Mouse (Mus musculus): Measurements from ENCODE around the gene Rere. TPM values are rescaled to one million over a fixed set of nuclear protein-coding genes. Genes with fewer than 3 reads are reported as not detected.

Gene Rere
- 50.0 and 82.0 TPM in 2 replicates for total RNA-seq (2017)

- ATAC-seq (replicated peaks in 1 of 2; ENCODE audit: insufficient read depth in 1 of 2, low FRiP score in 2 of 2, low TSS enrichment in 1 of 2, low read depth in 1 of 2, poor library complexity in 2 of 2, severe bottlenecking in 2 of 2), result peak; percentile 97 to 99
Observed at GRCm38 (mm10) chr4:150281018-150281761, at the start of gene Rere. Rere (plus strand) TSS chr4:150281646.

DNA sequence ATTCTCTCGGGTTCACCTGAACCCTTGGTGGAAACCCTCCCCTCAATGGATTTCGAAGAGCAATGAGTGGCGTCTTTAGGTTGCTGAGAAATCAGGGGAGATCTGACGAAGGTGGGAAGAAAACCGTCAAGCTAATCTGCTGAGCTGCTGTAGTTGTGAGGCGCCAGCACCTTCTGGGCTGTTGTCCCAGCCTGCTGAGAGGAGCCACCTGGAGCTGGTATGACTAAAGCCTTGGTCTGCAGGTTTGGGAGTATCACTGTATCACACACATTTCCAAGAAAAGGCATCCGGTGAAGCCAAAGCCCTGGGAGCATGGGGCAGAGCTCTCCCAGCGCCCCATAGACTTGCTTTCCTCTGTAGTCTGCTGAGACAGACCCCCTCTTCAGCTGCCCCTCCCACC is 49.6 kb upstream of the Rere start:
- no peak for ATAC-seq (replicated peaks in 1 of 2; ENCODE audit: insufficient read depth in 1 of 2, low FRiP score in 2 of 2, low TSS enrichment in 1 of 2, low read depth in 1 of 2, poor library complexity in 2 of 2, severe bottlenecking in 2 of 2)

GRCm38 (mm10) chr4:150234599-150235327 is 46.7 kb upstream of the Rere start:
- ATAC-seq (replicated peaks in 1 of 2; ENCODE audit: insufficient read depth in 1 of 2, low FRiP score in 2 of 2, low TSS enrichment in 1 of 2, low read depth in 1 of 2, poor library complexity in 2 of 2, severe bottlenecking in 2 of 2), result no peak

GRCm38 (mm10) chr4:150235585-150235984 is 45.9 kb upstream of the Rere start:
- no peak for ATAC-seq (replicated peaks in 1 of 2; ENCODE audit: insufficient read depth in 1 of 2, low FRiP score in 2 of 2, low TSS enrichment in 1 of 2, low read depth in 1 of 2, poor library complexity in 2 of 2, severe bottlenecking in 2 of 2)

GRCm38 (mm10) chr4:150236031-150236430 is 45.4 kb upstream of the Rere start:
- ATAC-seq (replicated peaks in 1 of 2; ENCODE audit: insufficient read depth in 1 of 2, low FRiP score in 2 of 2, low TSS enrichment in 1 of 2, low read depth in 1 of 2, poor library complexity in 2 of 2, severe bottlenecking in 2 of 2), result no peak

DNA sequence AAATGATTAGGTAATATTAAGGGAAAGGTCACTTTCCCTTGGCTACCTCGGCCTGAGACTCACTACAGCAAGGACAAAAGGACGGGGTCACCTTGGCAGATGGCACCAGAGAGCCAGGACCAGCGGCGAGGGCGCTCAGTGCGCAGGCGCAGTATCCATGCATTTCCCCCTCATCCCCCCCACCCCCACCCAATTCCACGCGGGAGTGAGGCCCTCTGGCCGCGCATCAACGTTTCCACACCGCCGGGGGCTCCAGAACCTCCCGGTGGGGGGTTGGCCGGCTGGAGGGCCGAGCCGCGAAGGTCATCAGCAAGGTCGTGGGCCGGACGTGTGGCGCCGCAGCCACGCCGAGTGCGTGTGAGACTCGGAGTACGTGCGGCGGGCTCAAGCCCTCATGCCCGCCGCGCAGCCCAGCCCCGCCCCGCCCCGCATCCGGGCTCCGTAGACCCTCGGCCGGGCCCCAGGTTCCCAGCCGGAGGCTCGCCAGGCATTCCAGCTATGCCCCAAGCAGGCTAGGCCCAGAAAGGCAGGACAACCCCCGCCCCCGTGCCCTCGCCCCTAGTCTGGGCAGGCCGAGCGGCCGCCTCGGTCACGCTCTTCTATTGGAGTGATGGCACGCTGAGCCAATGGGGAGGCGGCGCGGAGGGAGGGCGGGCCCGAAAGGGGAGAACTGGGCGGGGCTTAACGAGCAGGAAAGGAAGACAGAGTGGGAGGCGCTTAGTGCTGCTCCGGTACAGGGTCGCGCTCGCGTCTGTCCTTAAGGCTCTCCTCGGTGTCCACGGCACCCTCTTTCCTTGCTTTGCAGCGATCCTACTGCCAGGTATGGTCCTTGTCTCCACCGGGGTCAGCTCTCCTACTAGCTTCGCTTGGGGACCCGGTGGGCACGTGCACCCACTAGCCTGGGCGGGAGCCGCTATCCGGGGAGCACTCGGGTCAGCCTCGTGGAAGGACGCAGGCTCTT is 44.6 kb upstream of the Rere start, which contains the start of gene Eno1:
Gene Eno1, plus strand, starts transcription at position 201 of the 961 bp plus-strand sequence.
- peak; percentile 84 to 87 for ATAC-seq (replicated peaks in 1 of 2; ENCODE audit: insufficient read depth in 1 of 2, low FRiP score in 2 of 2, low TSS enrichment in 1 of 2, low read depth in 1 of 2, poor library complexity in 2 of 2, severe bottlenecking in 2 of 2)

- ATAC-seq (replicated peaks in 1 of 2; ENCODE audit: insufficient read depth in 1 of 2, low FRiP score in 2 of 2, low TSS enrichment in 1 of 2, low read depth in 1 of 2, poor library complexity in 2 of 2, severe bottlenecking in 2 of 2), result no peak
Observed at GRCm38 (mm10) chr4:150237636-150238361, 43.6 kb upstream of the Rere start.

GRCm38 (mm10) chr4:150238433-150239086 is 42.9 kb upstream of the Rere start:
- ATAC-seq (replicated peaks in 1 of 2; ENCODE audit: insufficient read depth in 1 of 2, low FRiP score in 2 of 2, low TSS enrichment in 1 of 2, low read depth in 1 of 2, poor library complexity in 2 of 2, severe bottlenecking in 2 of 2), result no peak

DNA sequence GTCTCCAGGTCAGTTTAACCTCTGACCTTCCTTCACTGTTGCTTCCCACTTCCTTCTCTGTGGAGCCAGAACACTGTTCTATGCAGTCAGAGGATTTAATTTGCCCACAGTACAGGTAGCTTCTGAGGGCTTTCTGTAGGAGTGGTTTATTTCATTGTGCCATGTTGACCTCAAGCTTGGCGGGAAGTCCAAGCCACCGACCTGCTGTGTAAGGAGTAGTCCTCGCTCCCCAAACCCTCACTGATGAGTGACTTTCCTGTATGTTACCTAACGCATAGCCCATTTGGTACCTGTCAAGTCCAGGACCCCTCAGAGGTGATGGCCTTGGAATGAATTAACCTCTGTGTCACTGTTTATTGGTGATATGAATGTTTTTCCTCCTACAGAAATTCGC is 42.4 kb upstream of the Rere start:
- ATAC-seq (replicated peaks in 1 of 2; ENCODE audit: insufficient read depth in 1 of 2, low FRiP score in 2 of 2, low TSS enrichment in 1 of 2, low read depth in 1 of 2, poor library complexity in 2 of 2, severe bottlenecking in 2 of 2), result no peak

DNA sequence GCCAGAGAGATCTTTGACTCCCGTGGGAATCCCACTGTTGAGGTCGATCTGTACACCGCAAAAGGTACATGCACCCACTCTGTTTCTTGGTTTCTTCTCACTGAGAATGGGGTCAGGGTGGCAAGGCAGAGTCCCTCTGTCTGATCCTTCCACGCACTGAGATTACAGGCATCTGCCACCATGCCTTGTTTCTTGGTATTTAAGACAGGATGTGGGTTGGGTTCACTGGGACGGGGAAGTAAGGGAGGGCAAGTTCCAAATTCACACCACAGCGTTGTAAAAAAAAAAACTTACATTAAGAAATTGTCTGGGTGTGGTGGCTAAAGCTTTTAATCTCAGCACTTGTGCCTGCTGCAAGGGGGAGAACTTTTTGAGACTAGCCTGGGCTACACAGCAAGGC is 41.9 kb upstream of the Rere start:
- ATAC-seq (replicated peaks in 1 of 2; ENCODE audit: insufficient read depth in 1 of 2, low FRiP score in 2 of 2, low TSS enrichment in 1 of 2, low read depth in 1 of 2, poor library complexity in 2 of 2, severe bottlenecking in 2 of 2), result peak in 1 of 2 experiments; percentile 9; a peak in 1 of 4 replicates

GRCm38 (mm10) chr4:150239951-150240368 is 41.5 kb upstream of the Rere start:
- ATAC-seq (replicated peaks in 1 of 2; ENCODE audit: insufficient read depth in 1 of 2, low FRiP score in 2 of 2, low TSS enrichment in 1 of 2, low read depth in 1 of 2, poor library complexity in 2 of 2, severe bottlenecking in 2 of 2), result peak; percentile 52 to 54

GRCm38 (mm10) chr4:150240381-150240886 is 41.0 kb upstream of the Rere start:
- ATAC-seq (replicated peaks in 1 of 2; ENCODE audit: insufficient read depth in 1 of 2, low FRiP score in 2 of 2, low TSS enrichment in 1 of 2, low read depth in 1 of 2, poor library complexity in 2 of 2, severe bottlenecking in 2 of 2), result no peak

- no peak for ATAC-seq (replicated peaks in 1 of 2; ENCODE audit: insufficient read depth in 1 of 2, low FRiP score in 2 of 2, low TSS enrichment in 1 of 2, low read depth in 1 of 2, poor library complexity in 2 of 2, severe bottlenecking in 2 of 2)
Observed at GRCm38 (mm10) chr4:150241708-150242107, 39.7 kb upstream of the Rere start.

DNA sequence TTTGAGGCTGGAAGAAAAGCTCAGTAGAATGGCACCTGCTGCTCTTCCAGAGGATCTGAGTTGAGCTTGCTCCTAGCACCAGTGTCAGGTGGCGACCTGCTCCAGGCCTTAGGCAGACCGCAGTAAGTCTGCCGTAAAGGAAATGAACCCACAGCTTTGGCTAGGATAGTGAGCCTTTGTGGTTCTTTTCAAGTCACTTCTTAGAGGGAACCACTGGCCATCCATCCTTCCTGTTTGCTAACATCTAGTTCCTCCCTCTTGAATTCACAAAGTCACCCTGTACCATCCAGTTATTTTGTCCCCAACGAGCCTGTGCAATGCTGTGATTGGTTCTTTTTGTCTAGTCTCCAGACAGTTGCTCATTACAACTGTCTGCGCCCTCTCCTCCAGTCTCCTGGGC is 38.7 kb upstream of the Rere start:
- ATAC-seq (replicated peaks in 1 of 2; ENCODE audit: insufficient read depth in 1 of 2, low FRiP score in 2 of 2, low TSS enrichment in 1 of 2, low read depth in 1 of 2, poor library complexity in 2 of 2, severe bottlenecking in 2 of 2), result peak; percentile 38 to 46

DNA sequence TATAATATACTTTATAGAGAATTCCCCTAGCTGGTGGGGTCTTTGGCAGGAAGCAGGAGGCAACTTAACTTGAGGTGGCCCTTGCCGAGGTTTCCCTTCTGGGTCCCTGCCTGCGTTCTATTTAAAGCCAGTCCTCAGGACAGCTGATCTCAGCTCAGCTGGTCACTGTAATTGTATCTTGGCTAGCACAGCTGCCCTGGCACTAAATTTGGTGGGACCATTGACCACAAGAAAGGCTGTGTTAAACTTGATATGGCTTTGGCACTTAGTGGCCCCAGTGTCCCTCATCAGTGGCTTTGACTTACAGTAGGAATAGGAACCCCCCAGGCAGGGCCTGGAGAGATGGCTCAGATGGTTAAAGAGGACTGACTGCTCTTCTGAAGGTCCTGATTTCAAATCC is 35.6 kb upstream of the Rere start:
- ATAC-seq (replicated peaks in 1 of 2; ENCODE audit: insufficient read depth in 1 of 2, low FRiP score in 2 of 2, low TSS enrichment in 1 of 2, low read depth in 1 of 2, poor library complexity in 2 of 2, severe bottlenecking in 2 of 2), result no peak

- ATAC-seq (replicated peaks in 1 of 2; ENCODE audit: insufficient read depth in 1 of 2, low FRiP score in 2 of 2, low TSS enrichment in 1 of 2, low read depth in 1 of 2, poor library complexity in 2 of 2, severe bottlenecking in 2 of 2), result peak; percentile 86 to 87
Observed at GRCm38 (mm10) chr4:150248009-150248408, 33.4 kb upstream of the Rere start.

All from hematopoietic stem cell, adult 5-6 weeks (primary cell).